Mouse (Mus musculus) liver, embryonic 14.5 days (tissue): Measurements from ENCODE around the gene Dnm3. TPM values are rescaled to one million over a fixed set of nuclear protein-coding genes. Genes with fewer than 3 reads are reported as not detected.

ENCODE experiments used
- ATAC-seq: fragments of 200-750 bp; cut with Nextera tagmentation; 2 replicates; pipeline ENCODE4 v1.8.0; 2017; ENCODE audit warnings: moderate number of reproducible peaks, mild to moderate bottlenecking, moderate library complexity; ENCODE audit not compliant: insufficient read depth
- DNase-seq, 3 experiments: peaks; one replicate each; pipeline ENCODE4 v3.0.0-alpha.2; 2012 to 2013; ENCODE audit warnings: low read depth in 3 of 3, low spot score in 3 of 3
- H3K27ac ChIP-seq: fragments of 300-500 bp; sonication (generic); 2 replicates; pipeline ENCODE4 v1.5.1; 2014; ENCODE audit warnings: moderate library complexity, mild to moderate bottlenecking, control low read depth, inconsistent platforms
- H3K27me3 ChIP-seq: fragments of 300-500 bp; sonication (generic); 2 replicates; pipeline ENCODE4 v1.6.1; 2014; ENCODE audit warnings: mild to moderate bottlenecking, low read length, moderate library complexity; ENCODE audit not compliant: control insufficient read depth, insufficient read depth
- H3K36me3 ChIP-seq: fragments of 300-500 bp; sonication (generic); replicated peaks from 2 replicates; pipeline ENCODE4 v1.6.1; 2014; ENCODE audit warnings: low read depth; ENCODE audit not compliant: control insufficient read depth, insufficient read depth
- H3K4me1 ChIP-seq, 2 experiments: fragments of 200-500 bp in 1 of 2; fragments of 300-500 bp in 1 of 2; sonication (generic) in 1 of 2; replicated peaks; 2 replicates each; pipeline ENCODE4 v1.6.1; 2012 to 2014; ENCODE audit warnings: antibody characterized with exemption in 1 of 2, inconsistent platforms in 1 of 2, low read length in 1 of 2; ENCODE audit not compliant: control insufficient read depth in 2 of 2, insufficient read depth in 2 of 2
- H3K4me2 ChIP-seq: fragments of 300-500 bp; sonication (generic); 2 replicates; pipeline ENCODE4 v1.6.1; 2014; ENCODE audit warnings: low read depth, mild to moderate bottlenecking, control low read depth, moderate library complexity
- H3K4me3 ChIP-seq, 2 experiments: fragments of 200-500 bp in 1 of 2; fragments of 300-500 bp in 1 of 2; sonication (generic) in 1 of 2; 2 replicates each; pipeline ENCODE4 v1.5.1; 2012 to 2014; ENCODE audit warnings: low read depth in 2 of 2, low read length in 2 of 2, mild to moderate bottlenecking in 2 of 2, control low read depth in 1 of 2, inconsistent platforms in 1 of 2, moderate library complexity in 1 of 2; ENCODE audit not compliant: insufficient read depth in 1 of 2
- H3K9ac ChIP-seq: fragments of 300-500 bp; sonication (generic); replicated peaks from 2 replicates; pipeline ENCODE4 v1.6.1; 2014; ENCODE audit warnings: mild to moderate bottlenecking, control low read depth, moderate library complexity
- H3K9me3 ChIP-seq: fragments of 300-500 bp; sonication (generic); 2 replicates; pipeline ENCODE4 v1.6.1; 2016; ENCODE audit warnings: low read length, mixed read lengths; ENCODE audit not compliant: control insufficient read depth
- CTCF ChIP-seq: IDR thresholded peaks from 2 replicates; pipeline ENCODE4 v1.5.1; 2016; ENCODE audit warnings: antibody characterized with exemption, low read depth, control low read depth
- EP300 ChIP-seq: IDR thresholded peaks from 2 replicates; pipeline ENCODE4 v1.6.1; 2016; ENCODE audit warnings: antibody characterized with exemption, low read depth
- WGBS: fragments of 180-500 bp; shearing (Covaris S2); extraction: QIAGEN DNeasy Blood & Tissue Kit; methylation state at CpG from one replicate; pipeline ENCODE4 v1.1.7; 2014; ENCODE audit not compliant: insufficient replicate concordance; 5-methylcytosine and 5-hydroxymethylcytosine counted together
- polyA plus RNA-seq, 2 experiments: library from polyadenylated mRNA; depleted of rRNA in 1 of 2; stranded (reverse) in 1 of 2; unstranded in 1 of 2; fragments of >200 nt; fragmentation: Nextera tagmentation in 1 of 2; extraction: Ambion mirVana in 1 of 2; gene quantifications; 2 replicates each; pipeline versions ENCODE4 v1.2.1 to v1.2.3; 2012 to 2014

Gene Dnm3
- polyA plus RNA-seq, 2 experiments: 0.61 to 0.96 TPM

GRCm38 (mm10) chr1:162051710-162052109 lies 426.1 kb downstream of the Dnm3 start:
- no peak overlapping the region for H3K27ac ChIP-seq
- DNase-seq (no peak), ATAC-seq (no peak)
- TF ChIP-seq CTCF (no peak), EP300 (no peak)
- H3K4me3 ChIP-seq: no peak overlapping the region
- 44% methylated on average over 4 of the region's 4 CpGs for WGBS
- H3K36me3 ChIP-seq: no peaks in the 10 kb centered on the region
- no peak overlapping the region for H3K9ac ChIP-seq
- H3K4me1 ChIP-seq: no peaks in the 10 kb centered on the region
- H3K4me2 ChIP-seq: no peak overlapping the region
- no peaks in the 10 kb centered on the region for H3K9me3 ChIP-seq
- no peaks in the 10 kb centered on the region for H3K27me3 ChIP-seq

- DNase-seq (no peak), ATAC-seq (no peak)
- Histone ChIP-seq H3K27me3 (no peaks in the 10 kb centered on the region), H3K9ac (no peak overlapping the region), H3K27ac (no peak overlapping the region), H3K36me3 (no peaks in the 10 kb centered on the region), H3K4me2 (no peak overlapping the region), H3K9me3 (no peaks in the 10 kb centered on the region), H3K4me1 (no peaks in the 10 kb centered on the region), H3K4me3 (no peak overlapping the region)
- WGBS: 67% methylated on average over 7 of the region's 7 CpGs
- TF ChIP-seq EP300: no peak
- TF ChIP-seq CTCF: no peak
Observed at GRCm38 (mm10) chr1:162047673-162048072, 430.2 kb downstream of the Dnm3 start.

- TF ChIP-seq CTCF: no peak
- Histone ChIP-seq H3K36me3 (no peaks in the 10 kb centered on the region), H3K9ac (no peak overlapping the region), H3K27ac (no peak overlapping the region), H3K4me3 (no peak overlapping the region), H3K4me1 (peaks cover 0 to 7% of the 10 kb centered on the region in 2 experiments; a peak in 1 of 4 replicates), H3K9me3 (no peaks in the 10 kb centered on the region), H3K27me3 (no peaks in the 10 kb centered on the region), H3K4me2 (no peak overlapping the region)
- 50% methylated on average over 8 of the region's 8 CpGs for WGBS
- ATAC-seq: no peak
- no peak for DNase-seq
Observed at GRCm38 (mm10) chr1:162043788-162044717, 433.8 kb downstream of the Dnm3 start.

- H3K36me3 ChIP-seq: no peaks in the 10 kb centered on the region
- TF ChIP-seq CTCF: no peak
- TF ChIP-seq EP300: no peak
- no peak overlapping the region for H3K4me2 ChIP-seq
- H3K9ac ChIP-seq: no peak overlapping the region
- peaks cover 0 to 13% of the 10 kb centered on the region in 2 experiments; a peak in 2 of 4 replicates for H3K4me1 ChIP-seq
- no peak overlapping the region for H3K27ac ChIP-seq
- 27% methylated on average over 1 of the region's 1 CpGs for WGBS
- no peak overlapping the region for H3K4me3 ChIP-seq
- no peak for ATAC-seq
- H3K9me3 ChIP-seq: no peaks in the 10 kb centered on the region
- no peaks in the 10 kb centered on the region for H3K27me3 ChIP-seq
- no peak for DNase-seq
Observed at GRCm38 (mm10) chr1:162043216-162043615, 434.6 kb downstream of the Dnm3 start.

- no peak for ATAC-seq
- 65% methylated on average over 5 of the region's 5 CpGs for WGBS
- Histone ChIP-seq H3K9ac (no peak overlapping the region), H3K27ac (no peak overlapping the region), H3K36me3 (no peaks in the 10 kb centered on the region), H3K9me3 (no peaks in the 10 kb centered on the region), H3K4me3 (no peak overlapping the region), H3K4me2 (no peak overlapping the region), H3K4me1 (peaks cover 0 to 14% of the 10 kb centered on the region in 2 experiments; a peak in 2 of 4 replicates), H3K27me3 (no peaks in the 10 kb centered on the region)
- TF ChIP-seq EP300: no peak
- TF ChIP-seq CTCF: no peak
- no peak for DNase-seq
Observed at GRCm38 (mm10) chr1:162042384-162042783, 435.4 kb downstream of the Dnm3 start.
